Mouse (Mus musculus) heart, postnatal 0 days (tissue): ENCODE results near the gene Tuba1a. TPM values are rescaled to one million over a fixed set of nuclear protein-coding genes. Genes with fewer than 3 reads are reported as not detected.

Experiments used
- ATAC-seq: fragments of 200-750 bp; cut with Nextera tagmentation; 2 replicates; pipeline ENCODE4 v1.8.0; 2017; ENCODE audit warnings: low read depth, moderate number of reproducible peaks, moderate library complexity; ENCODE audit not compliant: insufficient read depth
- DNase-seq: peaks from one replicate; pipeline ENCODE4 v3.0.0-alpha.2; 2016; ENCODE audit warnings: low spot score
- H3K27ac ChIP-seq: fragments of 300-500 bp; sonication (generic); 2 replicates; pipeline ENCODE4 v1.5.1; 2014; ENCODE audit warnings: low read depth, mild to moderate bottlenecking
- H3K27me3 ChIP-seq: fragments of 300-500 bp; sonication (generic); 2 replicates; pipeline ENCODE4 v1.6.1; 2014; ENCODE audit warnings: low read length, mixed read lengths; ENCODE audit not compliant: control insufficient read depth, insufficient read depth
- H3K36me3 ChIP-seq: fragments of 300-500 bp; sonication (generic); replicated peaks from 2 replicates; pipeline ENCODE4 v1.6.1; 2014; ENCODE audit warnings: low read length, mixed read lengths; ENCODE audit not compliant: control insufficient read depth, insufficient read depth
- H3K4me1 ChIP-seq: fragments of 300-500 bp; sonication (generic); 2 replicates; pipeline ENCODE4 v1.6.1; 2014; ENCODE audit warnings: antibody characterized with exemption; ENCODE audit not compliant: control insufficient read depth, insufficient read depth
- H3K4me2 ChIP-seq: fragments of 300-500 bp; sonication (generic); 2 replicates; pipeline ENCODE4 v1.6.1; 2014; ENCODE audit warnings: low read depth, mild to moderate bottlenecking, low read length, moderate library complexity
- H3K4me3 ChIP-seq: fragments of 300-500 bp; sonication (generic); 2 replicates; pipeline ENCODE4 v1.5.1; 2014; ENCODE audit warnings: low read depth, low read length
- H3K9ac ChIP-seq: fragments of 300-500 bp; sonication (generic); replicated peaks from 2 replicates; pipeline ENCODE4 v1.6.1; 2014; ENCODE audit warnings: low read depth, low read length, mixed read lengths
- H3K9me3 ChIP-seq: fragments of 300-500 bp; sonication (generic); replicated peaks from 2 replicates; pipeline ENCODE4 v1.6.1; 2016; ENCODE audit warnings: low read length; ENCODE audit not compliant: control insufficient read depth
- CTCF ChIP-seq: IDR thresholded peaks from 2 replicates; pipeline ENCODE4 v1.5.1; 2016; ENCODE audit warnings: antibody characterized with exemption, control low read depth, low read depth
- EP300 ChIP-seq: IDR thresholded peaks from 2 replicates; pipeline ENCODE4 v1.6.1; 2016; ENCODE audit warnings: antibody characterized with exemption, low read depth
- WGBS: fragments of 180-500 bp; shearing (Covaris S2); extraction: QIAGEN DNeasy Blood & Tissue Kit; methylation state at CpG from one replicate; pipeline ENCODE4 v1.1.7; 2014; 5-methylcytosine and 5-hydroxymethylcytosine counted together
- polyA plus RNA-seq: library from polyadenylated mRNA; unstranded; fragments of >200 nt; fragmentation: Nextera tagmentation; extraction: Ambion mirVana; gene quantifications from 2 replicates; pipeline ENCODE4 v1.2.1, GENCODE M21; 2015
- total RNA-seq: library from RNA; depleted of rRNA; stranded (reverse); fragments of >200 nt; gene quantifications from 2 replicates; pipeline ENCODE4 v1.2.3, GENCODE M21; 2014; ENCODE audit warnings: low replicate concordance

Gene Tuba1a
- total and polyA plus RNA-seq, 2 experiments from 2014 or later, result 408 to 1,016 TPM

DNA sequence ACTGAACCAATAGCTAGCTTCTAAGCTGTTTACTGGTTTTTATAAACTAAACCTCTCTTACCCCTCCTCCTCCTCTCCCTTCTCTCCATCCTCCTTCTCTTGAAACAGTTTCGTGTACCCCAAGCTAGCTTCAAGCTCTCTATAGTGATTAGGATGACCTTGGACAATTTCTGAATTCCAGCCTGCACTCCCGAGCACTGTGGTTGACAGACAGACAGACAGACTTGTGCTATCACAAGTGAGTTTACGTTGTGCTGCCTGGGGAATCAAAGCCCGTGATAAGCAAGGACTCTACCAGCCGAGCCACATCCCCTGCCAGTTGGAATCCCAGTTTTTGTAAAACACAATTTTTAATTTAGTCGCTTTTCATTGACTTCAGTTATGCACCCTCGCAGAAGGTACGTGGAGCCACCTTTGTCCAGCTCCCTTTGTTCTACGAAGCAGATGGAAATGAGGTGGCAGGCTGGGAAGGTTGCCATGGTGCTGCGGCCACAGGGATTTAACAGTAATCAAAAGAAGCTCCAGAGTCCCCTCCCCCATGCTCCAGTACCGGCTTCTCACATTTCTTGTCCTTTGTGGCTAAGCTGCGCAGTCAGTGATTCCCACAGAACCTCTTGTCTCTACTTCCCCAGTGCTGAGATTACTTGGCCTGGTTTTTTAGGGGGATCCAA is 15.3 kb upstream of the Tuba1a start:
- Histone ChIP-seq H3K27me3 (no peaks in the 10 kb centered on the region), H3K4me3 (no peak overlapping the region; the same call in 1 of the 2 replicates), H3K4me2 (peak overlapping the region; percentile 8; the same call in 1 of the 2 replicates), H3K4me1 (peaks cover 14% of the 10 kb centered on the region; the same call in 1 of the 2 replicates), H3K27ac (peak overlapping the region; percentile 24; the same call in 1 of the 2 replicates), H3K36me3 (no peaks in the 10 kb centered on the region), H3K9me3 (no peaks in the 10 kb centered on the region), H3K9ac (no peak overlapping the region)
- WGBS, result 15% methylated on average over 12 of the region's 12 CpGs
- ATAC-seq (no peak), DNase-seq (peak; percentile 76)
- TF ChIP-seq CTCF (no peak), EP300 (no peak)

DNA sequence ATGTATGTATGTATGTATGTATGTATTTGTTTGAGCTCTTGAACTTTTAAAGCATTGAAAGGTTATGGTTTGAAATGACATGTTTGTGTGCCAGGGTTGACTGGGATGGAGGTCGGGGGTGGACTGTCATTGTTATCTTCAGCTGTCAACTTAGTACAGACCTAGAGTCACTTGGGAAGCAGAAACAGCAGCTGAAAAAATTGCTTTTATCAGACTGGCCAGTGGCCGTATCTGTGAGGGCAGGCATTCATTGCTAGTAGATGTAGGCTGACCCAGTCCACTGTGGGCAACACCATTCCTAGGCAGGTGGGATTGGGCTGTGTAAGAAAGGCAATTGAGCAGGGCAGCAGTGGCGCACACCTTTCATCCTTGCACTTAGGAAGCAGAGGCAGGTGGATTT is 6.0 kb upstream of the Tuba1a start:
- WGBS, result 43% methylated on average over 3 of the region's 3 CpGs
- H3K9ac ChIP-seq, result no peak overlapping the region
- H3K36me3 ChIP-seq, result no peaks in the 10 kb centered on the region
- no peak overlapping the region for H3K4me2 ChIP-seq
- H3K27ac ChIP-seq, result no peak overlapping the region
- no peak overlapping the region for H3K4me3 ChIP-seq
- H3K9me3 ChIP-seq, result no peaks in the 10 kb centered on the region
- no peak for TF ChIP-seq EP300
- no peak for TF ChIP-seq CTCF
- no peaks in the 10 kb centered on the region for H3K4me1 ChIP-seq
- H3K27me3 ChIP-seq, result no peaks in the 10 kb centered on the region
- no peak for ATAC-seq
- DNase-seq, result no peak

DNA sequence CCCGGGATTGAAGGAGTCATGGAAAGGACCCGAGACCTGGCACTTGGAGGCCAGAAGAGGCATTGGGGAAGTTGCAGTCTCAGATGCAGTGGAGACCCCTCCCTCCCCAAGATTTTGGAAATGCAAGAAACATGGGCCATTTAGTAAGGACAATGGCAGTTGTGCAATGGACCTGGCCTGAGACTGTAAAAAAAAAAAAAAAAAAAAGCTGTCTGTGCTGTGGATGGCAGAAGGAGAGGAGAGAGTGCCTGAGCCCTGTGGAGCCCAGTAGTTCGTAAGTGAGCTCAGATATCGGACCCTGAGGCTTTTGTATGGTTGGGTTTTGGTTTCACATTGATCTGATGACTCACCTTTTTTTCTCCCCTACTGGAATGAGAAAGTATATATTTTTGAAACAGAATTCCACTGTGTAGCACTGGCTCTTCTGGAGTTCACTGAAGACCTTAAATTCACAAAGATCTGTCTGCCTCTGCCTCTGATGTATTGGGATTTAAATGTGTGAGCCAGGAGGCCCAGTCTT is 5.5 kb upstream of the Tuba1a start:
- H3K4me1 ChIP-seq, result no peaks in the 10 kb centered on the region
- no peak for TF ChIP-seq EP300
- TF ChIP-seq CTCF, result no peak
- H3K36me3 ChIP-seq, result no peaks in the 10 kb centered on the region
- no peak overlapping the region for H3K4me3 ChIP-seq
- no peaks in the 10 kb centered on the region for H3K27me3 ChIP-seq
- H3K4me2 ChIP-seq, result no peak overlapping the region
- no peak overlapping the region for H3K9ac ChIP-seq
- H3K9me3 ChIP-seq, result no peaks in the 10 kb centered on the region
- ATAC-seq (no peak), DNase-seq (no peak)
- H3K27ac ChIP-seq, result no peak overlapping the region
- 87% methylated on average over 4 of the region's 4 CpGs for WGBS

DNA sequence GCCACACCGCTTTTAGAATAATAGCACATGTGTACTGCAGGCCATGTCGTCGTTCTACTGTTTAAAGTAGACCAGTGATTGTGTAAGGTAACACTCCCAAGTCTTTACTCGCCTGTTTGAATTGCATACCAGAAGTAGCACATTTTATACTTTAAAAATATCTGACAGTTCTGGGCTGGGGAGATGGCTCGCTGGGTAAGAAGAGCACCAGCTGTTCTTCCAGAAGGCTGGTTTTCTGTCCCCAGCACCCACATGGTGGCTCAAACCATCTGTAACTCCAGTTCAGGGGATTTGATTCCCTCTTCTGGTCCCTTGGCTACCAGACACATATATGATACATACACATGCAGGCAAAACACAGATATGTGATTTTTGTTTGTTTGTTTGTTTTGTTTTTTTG is 4.0 kb upstream of the Tuba1a start:
- H3K36me3 ChIP-seq, result no peaks in the 10 kb centered on the region
- TF ChIP-seq CTCF (no peak), EP300 (no peak)
- no peak for ATAC-seq
- H3K4me2 ChIP-seq, result no peak overlapping the region
- H3K9ac ChIP-seq, result no peak overlapping the region
- H3K9me3 ChIP-seq, result no peaks in the 10 kb centered on the region
- no peak for DNase-seq
- 82% methylated on average over 5 of the region's 5 CpGs for WGBS
- H3K4me1 ChIP-seq, result no peaks in the 10 kb centered on the region
- no peaks in the 10 kb centered on the region for H3K27me3 ChIP-seq
- no peak overlapping the region for H3K4me3 ChIP-seq
- no peak overlapping the region for H3K27ac ChIP-seq

DNA sequence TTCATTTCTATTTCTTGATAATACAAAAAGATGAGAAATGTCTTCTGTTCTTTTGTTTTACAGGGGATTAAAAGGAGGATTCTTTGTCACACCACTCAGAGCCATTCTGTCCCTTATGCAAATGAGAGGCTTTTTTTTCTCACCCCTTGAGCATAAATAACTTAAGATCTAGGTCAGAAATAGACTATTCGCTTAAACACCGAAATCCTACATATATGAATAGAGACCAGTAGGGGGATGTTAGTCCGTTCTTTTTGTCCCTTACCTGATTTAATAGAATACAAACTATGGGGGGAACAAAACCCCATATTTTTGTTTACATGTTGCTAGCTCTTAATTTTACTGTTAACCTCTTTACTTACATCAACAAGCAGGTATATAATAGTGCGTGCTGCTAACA is 2.5 kb upstream of the Tuba1a start:
- Histone ChIP-seq H3K36me3 (no peaks in the 10 kb centered on the region), H3K4me2 (no peak overlapping the region), H3K9ac (no peak overlapping the region), H3K4me3 (no peak overlapping the region), H3K9me3 (no peaks in the 10 kb centered on the region), H3K4me1 (no peaks in the 10 kb centered on the region), H3K27me3 (no peaks in the 10 kb centered on the region), H3K27ac (no peak overlapping the region)
- 94% methylated on average over 4 of the region's 4 CpGs for WGBS
- TF ChIP-seq CTCF (no peak), EP300 (no peak)
- ATAC-seq (no peak), DNase-seq (no peak)

DNA sequence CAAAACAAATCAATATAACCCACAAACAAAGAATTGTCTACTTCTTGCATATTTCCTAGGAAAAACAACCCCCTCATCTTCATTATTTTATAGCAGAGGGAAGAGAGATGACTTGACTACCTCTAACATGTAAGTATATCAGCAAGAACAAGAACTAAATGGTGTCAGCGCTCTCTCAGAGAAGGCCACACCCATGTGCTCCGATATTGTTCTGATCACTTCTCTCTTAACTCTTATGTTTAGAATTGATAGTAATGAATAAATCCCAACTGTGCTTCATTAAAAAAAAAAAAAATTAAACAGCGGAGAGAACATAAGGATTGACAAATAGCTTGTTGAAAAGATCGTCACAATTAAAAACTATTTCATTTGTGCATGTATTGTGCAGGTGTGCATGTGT is 1.8 kb upstream of the Tuba1a start:
- no peaks in the 10 kb centered on the region for H3K4me1 ChIP-seq
- 93% methylated on average over 4 of the region's 4 CpGs for WGBS
- H3K27me3 ChIP-seq, result no peaks in the 10 kb centered on the region
- no peak overlapping the region for H3K4me3 ChIP-seq
- H3K4me2 ChIP-seq, result peak overlapping the region; percentile 24; the same call in 1 of the 2 replicates
- no peak overlapping the region for H3K27ac ChIP-seq
- ATAC-seq, result no peak
- H3K9ac ChIP-seq, result no peak overlapping the region
- no peaks in the 10 kb centered on the region for H3K9me3 ChIP-seq
- DNase-seq, result no peak
- no peak for TF ChIP-seq CTCF
- no peak for TF ChIP-seq EP300
- H3K36me3 ChIP-seq, result no peaks in the 10 kb centered on the region
